Mouse (Mus musculus) CD8-positive naive resting alpha-beta T cell, adult 57 days (primary cell): ENCODE measurements around the gene Mcm5. TPM values are rescaled to one million over a fixed set of nuclear protein-coding genes. Genes with fewer than 3 reads are reported as not detected.

Experiments
- total RNA-seq: library from RNA; stranded (reverse); gene quantifications from one replicate; pipeline ENCODE4 v1.2.4, GENCODE M21; 2023

The Mcm5 gene
- 46.1 TPM for total RNA-seq

DNA sequence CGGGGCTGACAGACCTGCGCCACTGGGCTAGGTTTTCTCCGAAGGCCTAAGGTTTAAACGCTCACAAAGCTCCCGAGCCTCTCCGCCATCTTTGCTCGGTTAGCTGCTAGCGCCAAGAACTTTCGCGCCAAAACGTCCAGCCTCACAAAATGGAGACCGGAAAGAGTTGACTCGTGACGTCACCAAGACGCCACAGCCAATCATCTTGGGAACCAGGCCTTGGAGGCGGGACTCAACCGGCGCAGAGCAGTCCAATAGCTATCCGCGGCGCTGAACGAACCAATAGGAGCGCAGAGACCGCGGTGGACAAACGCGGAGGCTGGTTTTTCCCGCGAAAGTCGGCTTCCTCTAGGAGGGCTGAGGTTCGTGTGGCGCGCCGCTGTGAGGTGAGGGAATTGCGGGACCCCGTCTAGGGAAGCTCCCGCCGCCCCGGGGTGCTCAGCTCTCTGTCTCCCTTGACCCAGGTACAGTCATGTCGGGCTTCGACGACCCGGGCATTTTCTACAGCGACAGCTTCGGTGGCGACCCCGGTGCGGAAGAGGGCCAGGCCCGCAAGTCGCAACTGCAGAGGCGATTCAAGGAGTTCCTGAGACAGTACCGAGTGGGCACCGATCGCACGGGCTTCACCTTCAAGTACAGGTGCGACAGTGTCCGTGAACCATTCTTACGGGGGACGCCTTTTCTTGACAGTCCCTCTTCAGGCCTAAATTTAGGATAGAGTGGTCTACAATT lies at the start of gene Mcm5:
Gene Mcm5 (plus strand): TSS at position 334 of the 732 bp plus-strand sequence.

DNA sequence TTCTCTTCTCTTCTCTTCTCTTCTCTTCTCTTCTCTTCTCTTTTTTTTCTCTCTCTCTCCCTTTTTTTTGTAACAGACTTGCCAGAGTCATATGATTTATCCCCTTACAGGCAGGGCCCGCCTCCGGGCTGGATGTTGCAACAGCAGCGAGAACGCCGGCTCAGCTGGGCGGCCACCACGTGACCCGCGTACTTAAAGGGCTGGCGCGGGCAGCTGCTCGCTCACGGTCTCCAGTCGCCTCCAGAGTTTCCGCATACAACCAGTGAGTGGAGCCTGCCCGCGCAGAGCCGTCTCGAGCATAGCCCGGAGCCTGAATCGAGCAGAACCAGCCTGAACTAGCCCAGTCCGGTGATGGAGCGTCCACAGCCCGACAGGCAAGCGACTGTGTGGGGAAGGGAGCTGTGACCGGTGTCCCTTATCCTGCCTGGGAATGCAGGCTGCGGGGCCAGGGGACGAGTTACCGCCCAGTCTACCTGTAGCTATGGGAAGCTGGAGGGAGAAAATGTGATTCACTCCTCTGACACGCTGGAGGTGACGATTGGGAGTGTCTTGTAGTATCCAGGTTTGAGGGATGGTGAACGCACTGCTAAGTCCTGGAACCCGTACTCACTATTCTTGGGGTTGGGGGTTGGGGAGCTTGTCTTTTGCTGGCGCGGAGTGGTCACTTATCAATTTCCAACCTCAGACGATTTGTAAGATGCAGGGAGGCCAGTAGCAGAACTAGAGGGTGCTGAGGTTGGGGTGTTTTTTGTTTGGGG lies 15.8 kb upstream of the Mcm5 start, which contains the start of gene Hmox1:
Gene Hmox1 (plus strand): TSS at position 223 of the 758 bp plus-strand sequence.

Other genes with a start within 250 kb of the Mcm5 start
- not detected for gene Isx, start 236.4 kb upstream of the Mcm5 start, total RNA-seq
- gene Hmgxb4, start 116.2 kb upstream of the Mcm5 start, total RNA-seq: 45.1 TPM
- 18.5 TPM for gene Tom1, start 75.9 kb upstream of the Mcm5 start, total RNA-seq
- gene Hmox1, start 15.9 kb upstream of the Mcm5 start, total RNA-seq: 11.5 TPM
- not detected for gene Rasd2, start 104.4 kb downstream of the Mcm5 start, total RNA-seq